In genomic region chr12:21164251-21164650, GRCm38 (mm10) we compare ENCODE assay signal across 12 mouse cellular contexts.
DNase-seq lines count a peak whose midpoint lies in the region; ATAC-seq and TF ChIP-seq lines count a peak whose summit lies in the region.
"Had no signal": no experiment of that assay in that cellular context is flagged by ENCODE, and none has a peak within 500 bp of the region (broad histone marks: within the 10 kb centered on the region; RNA-seq: fewer than 3 reads in every experiment).

No protein-coding gene starts in this region.

- no peak for TF ChIP-seq CTCF in stomach, postnatal 0 days (IDR thresholded peaks at IDR 0.05; ENCODE audit: low read depth)

- no peak overlapping the region for H3K9ac ChIP-seq in kidney, embryonic 15.5 days
- H3K9ac ChIP-seq in midbrain, embryonic 11.5 days (ENCODE audit: low read length): no peak overlapping the region
- no peak overlapping the region for H3K9ac ChIP-seq in midbrain, embryonic 14.5 days (replicated peaks; ENCODE audit: low read length)
- no peak overlapping the region for H3K9ac ChIP-seq in stomach, postnatal 0 days (ENCODE audit: low read length)
- H3K9ac ChIP-seq: forebrain, postnatal 0 days had no signal

- DNase-seq in heart, adult 11 months: peak; percentile 95
- no peak for DNase-seq in heart, adult 9 months (ENCODE audit: low spot score in 2 of 2)
- no peak for DNase-seq in kidney, postnatal 36 days
- DNase-seq in midbrain, embryonic 11.5 days (ENCODE audit: low spot score, missing footprints): no peak
- DNase-seq in midbrain, embryonic 14.5 days: no peak
- DNase-seq in stomach, postnatal 0 days (ENCODE audit: low spot score): no peak
- no peak for DNase-seq in left cerebral cortex, adult 8-10 months (ENCODE audit: low spot score in 2 of 2)
- DNase-seq: cerebellum, postnatal 36 days; forebrain, postnatal 0 days; gastrocnemius, postnatal 25 days had no signal

- H3K4me3 ChIP-seq in kidney, embryonic 15.5 days (replicated peaks): no peak overlapping the region
- H3K4me3 ChIP-seq in midbrain, embryonic 11.5 days (ENCODE audit: low read depth, low read length): no peak overlapping the region
- no peak overlapping the region for H3K4me3 ChIP-seq in midbrain, embryonic 14.5 days (replicated peaks; ENCODE audit: low read depth, low read length)
- no peak overlapping the region for H3K4me3 ChIP-seq in stomach, postnatal 0 days (ENCODE audit: low read depth, low read length)
- H3K4me3 ChIP-seq: erythroblast, embryonic 14.5 days had no signal

- 0 out of 2 replicates have a peak, but pooled peaks cover 3% of the 10 kb centered on the region for H3K9me3 ChIP-seq in kidney, embryonic 15.5 days (replicated peaks)
- H3K9me3 ChIP-seq in midbrain, embryonic 11.5 days (ENCODE audit: control insufficient read depth, low read length): no peaks in the 10 kb centered on the region
- H3K9me3 ChIP-seq in midbrain, embryonic 14.5 days (ENCODE audit: control insufficient read depth, low read length): no peaks in the 10 kb centered on the region
- H3K9me3 ChIP-seq in stomach, postnatal 0 days (ENCODE audit: control insufficient read depth, low read length): no peaks in the 10 kb centered on the region

- H3K4me1 ChIP-seq in kidney, embryonic 15.5 days: peaks cover 64% of the 10 kb centered on the region
- H3K4me1 ChIP-seq in midbrain, embryonic 11.5 days (ENCODE audit: control insufficient read depth, insufficient read depth, low read length): 0 out of 2 replicates have a peak, but pooled peaks cover 2% of the 10 kb centered on the region
- peaks cover 6% of the 10 kb centered on the region; the same call in 1 of the 2 replicates for H3K4me1 ChIP-seq in midbrain, embryonic 14.5 days (ENCODE audit: control insufficient read depth, insufficient read depth, low read length)
- peaks cover 10% of the 10 kb centered on the region for H3K4me1 ChIP-seq in stomach, postnatal 0 days (replicated peaks; ENCODE audit: control insufficient read depth, insufficient read depth)

- H3K4me2 ChIP-seq in kidney, embryonic 15.5 days: no peak overlapping the region; the same call in 1 of the 2 replicates
- no peak overlapping the region for H3K4me2 ChIP-seq in midbrain, embryonic 11.5 days
- H3K4me2 ChIP-seq in midbrain, embryonic 14.5 days (ENCODE audit: low read length): no peak overlapping the region
- H3K4me2 ChIP-seq in stomach, postnatal 0 days (replicated peaks; ENCODE audit: low read depth): no peak overlapping the region

- ATAC-seq in kidney, embryonic 15.5 days (replicated peaks; ENCODE audit: low FRiP score): no peak
- ATAC-seq in midbrain, embryonic 11.5 days (ENCODE audit: low FRiP score): 0 out of 2 replicates have a peak, but pooled peaks have one; percentile 5
- no peak for ATAC-seq in midbrain, embryonic 14.5 days (ENCODE audit: low FRiP score, low TSS enrichment)
- no peak for ATAC-seq in stomach, postnatal 0 days (ENCODE audit: low FRiP score, low TSS enrichment)
- ATAC-seq: forebrain, postnatal 0 days had no signal

- peaks cover 11% of the 10 kb centered on the region for H3K36me3 ChIP-seq in kidney, embryonic 15.5 days
- no peaks in the 10 kb centered on the region; the same call in 1 of the 2 replicates for H3K36me3 ChIP-seq in midbrain, embryonic 11.5 days (ENCODE audit: control insufficient read depth, insufficient read depth, low read length)
- peaks cover 11% of the 10 kb centered on the region for H3K36me3 ChIP-seq in midbrain, embryonic 14.5 days (ENCODE audit: control insufficient read depth, insufficient read depth, low read length)
- 0 out of 2 replicates have a peak, but pooled peaks cover under 1% of the 10 kb centered on the region for H3K36me3 ChIP-seq in stomach, postnatal 0 days (ENCODE audit: control insufficient read depth, insufficient read depth, low read length)

- no peak for TF ChIP-seq EP300 in stomach, postnatal 0 days (optimal IDR thresholded peaks at IDR 0.05)

- peak overlapping the region; percentile 55 for H3K27ac ChIP-seq in kidney, embryonic 15.5 days
- H3K27ac ChIP-seq in midbrain, embryonic 11.5 days (ENCODE audit: low read depth, low read length): no peak overlapping the region
- no peak overlapping the region for H3K27ac ChIP-seq in midbrain, embryonic 14.5 days (replicated peaks; ENCODE audit: low read depth, low read length)
- peak overlapping the region; percentile 45; the same call in 1 of the 2 replicates for H3K27ac ChIP-seq in stomach, postnatal 0 days (replicated peaks)

- no peaks in the 10 kb centered on the region for H3K27me3 ChIP-seq in kidney, embryonic 15.5 days
- H3K27me3 ChIP-seq in midbrain, embryonic 11.5 days (ENCODE audit: control insufficient read depth, insufficient read depth, low read length): no peaks in the 10 kb centered on the region
- no peaks in the 10 kb centered on the region for H3K27me3 ChIP-seq in midbrain, embryonic 14.5 days (ENCODE audit: control insufficient read depth, insufficient read depth, low read length)
- no peaks in the 10 kb centered on the region for H3K27me3 ChIP-seq in stomach, postnatal 0 days (ENCODE audit: control insufficient read depth, insufficient read depth, low read length)

- WGBS in kidney, embryonic 15.5 days: 44% methylated on average over 8 of the region's 8 CpGs
- 75% methylated on average over 8 of the region's 8 CpGs for WGBS in midbrain, embryonic 11.5 days
- WGBS in midbrain, embryonic 14.5 days: 84% methylated on average over 8 of the region's 8 CpGs
- WGBS in stomach, postnatal 0 days: 50% methylated on average over 8 of the region's 8 CpGs

Comparison
In these comparisons a context has a peak if more than half of its experiments do, and no peak if none do; other contexts are left out.
1. H3K27ac ChIP-seq: peak in kidney, embryonic 15.5 days (single experiment) and stomach, postnatal 0 days (single experiment); none in midbrain, embryonic 11.5 days (single experiment) and midbrain, embryonic 14.5 days (single experiment).